Mouse (Mus musculus) common myeloid progenitor, adult 5-6 weeks (primary cell): Measurements from ENCODE around the gene Bicd1. TPM values are rescaled to one million over a fixed set of nuclear protein-coding genes. Genes with fewer than 3 reads are reported as not detected.

ENCODE experiments used
- ATAC-seq: replicated peaks from 2 replicates; pipeline ENCODE4 v1.8.0; 2016; ENCODE audit warnings: low read depth, mild to moderate bottlenecking, moderate TSS enrichment, inconsistent platforms; ENCODE audit not compliant: poor library complexity, severe bottlenecking
- total RNA-seq: library from RNA; stranded (forward); fragments of 200-1000, 187-1606 nt; gene quantifications from 2 replicates; pipeline ENCODE4 v1.2.3, GENCODE M21; 2017

Bicd1 gene
- total RNA-seq, 1 experiment from 2014 or later, result 13.7 TPM

DNA sequence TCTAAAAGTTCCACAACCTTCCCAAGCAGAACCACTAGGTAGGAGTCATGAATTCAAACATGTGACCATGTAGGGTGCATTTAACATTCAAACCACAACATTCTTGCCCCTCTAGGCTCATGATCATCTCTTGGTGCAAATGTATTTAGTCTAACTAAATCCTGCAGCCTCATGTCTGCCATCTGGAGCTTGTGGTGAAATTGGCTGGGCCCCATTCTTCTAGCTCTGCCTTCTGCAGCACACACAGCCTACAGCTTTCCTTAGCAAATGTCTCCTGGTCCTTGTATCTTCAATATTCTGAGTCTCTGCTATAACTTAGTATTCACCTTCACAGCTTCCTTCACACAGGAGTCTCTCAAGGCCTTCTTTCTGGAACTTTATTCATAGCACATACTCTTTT is 87.2 kb downstream of the Bicd1 start:
- no peak for ATAC-seq

DNA sequence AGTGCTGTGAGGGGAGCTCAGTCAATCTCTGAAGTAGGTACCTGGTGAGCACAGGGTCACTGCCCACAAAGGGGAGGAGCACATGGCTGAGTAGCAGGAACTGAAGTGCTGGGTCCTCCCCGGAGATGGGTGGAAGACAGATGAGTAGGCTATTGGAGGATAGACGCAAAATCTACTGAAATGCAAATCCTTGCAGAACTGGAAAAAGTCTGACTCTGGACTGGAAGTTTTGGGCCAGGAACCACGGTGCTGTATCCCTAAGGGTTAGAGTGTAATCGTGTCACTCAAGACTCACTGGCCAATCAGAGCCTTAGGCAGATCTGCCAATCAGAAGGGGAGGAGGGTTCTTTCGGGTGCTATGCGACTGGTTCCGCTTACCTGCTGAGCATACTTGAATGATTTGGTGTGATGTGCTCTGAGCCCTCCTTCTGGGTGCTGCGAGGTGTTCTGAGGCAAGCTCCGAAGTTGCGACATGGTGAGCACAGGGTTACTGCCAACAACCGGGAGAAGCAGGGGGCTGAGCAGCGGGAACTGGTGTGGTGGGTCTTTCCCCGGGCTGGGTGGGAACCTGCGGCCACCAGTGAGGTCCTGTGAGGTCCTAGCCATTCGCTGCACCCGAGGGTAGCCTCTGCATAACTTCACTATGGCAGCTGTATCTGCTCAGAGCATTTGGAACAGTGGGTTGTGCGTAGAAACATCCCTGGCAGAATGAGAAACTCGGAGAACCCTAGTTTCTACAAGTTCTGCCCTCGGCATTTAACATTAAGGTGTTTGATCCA is 157.2 kb downstream of the Bicd1 start:
- peak; percentile 97 for ATAC-seq

DNA sequence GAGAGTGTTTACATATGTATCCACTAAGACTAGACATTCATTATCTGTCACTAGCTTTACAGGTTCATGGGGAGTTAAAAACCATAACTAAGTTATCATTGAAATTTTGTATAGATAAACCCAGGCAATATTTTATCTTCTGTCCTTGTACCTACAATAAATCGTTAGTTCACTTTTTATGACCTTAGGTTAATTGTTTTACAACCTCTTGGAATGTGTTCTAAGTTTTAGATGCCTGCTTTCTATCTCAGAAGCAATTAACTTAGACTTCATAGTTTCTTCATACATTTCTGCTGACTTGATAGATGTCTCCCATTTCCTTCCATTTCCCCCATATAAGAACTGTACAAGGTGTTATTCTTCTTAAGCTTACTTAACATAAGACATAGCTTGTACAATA is 158.5 kb downstream of the Bicd1 start:
- no peak for ATAC-seq

DNA sequence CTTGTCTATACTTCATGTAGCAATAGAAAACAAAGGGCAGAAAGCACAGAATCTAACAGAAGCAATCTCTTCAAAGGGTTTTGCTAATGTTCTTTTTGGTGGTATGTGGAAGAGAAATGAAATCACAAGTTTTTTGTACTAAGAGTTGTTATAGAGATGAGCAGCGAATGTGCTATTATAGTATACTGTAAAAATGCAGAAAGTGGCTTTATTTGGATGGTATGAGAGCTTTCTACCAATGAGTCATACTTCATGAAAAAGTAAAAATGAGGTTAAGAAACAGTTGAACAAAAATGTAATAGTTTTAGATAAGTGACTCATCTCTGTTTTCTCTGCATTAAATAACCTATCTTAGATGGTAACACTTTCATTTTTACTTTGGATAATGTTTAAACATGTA is 165.6 kb downstream of the Bicd1 start:
- no peak for ATAC-seq

DNA sequence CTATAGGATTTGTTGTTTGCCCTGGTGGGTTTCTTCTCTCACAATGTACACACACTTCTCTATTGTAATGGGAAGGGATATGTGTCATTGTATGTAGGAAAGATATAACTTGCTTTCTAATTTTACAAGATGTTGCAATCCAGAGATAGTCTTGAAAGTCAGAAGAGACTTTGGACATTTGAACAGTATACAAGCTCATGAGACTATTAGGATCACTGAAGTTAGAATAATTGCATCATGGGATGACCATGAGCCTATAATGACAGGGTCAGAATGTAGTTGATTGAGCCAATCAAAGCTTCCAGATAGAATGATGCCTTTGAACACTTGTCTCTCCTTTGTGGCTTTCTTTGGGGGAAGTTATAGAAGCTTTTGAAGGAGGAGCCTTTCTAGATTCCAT is 171.4 kb downstream of the Bicd1 start:
- ATAC-seq, result no peak

DNA sequence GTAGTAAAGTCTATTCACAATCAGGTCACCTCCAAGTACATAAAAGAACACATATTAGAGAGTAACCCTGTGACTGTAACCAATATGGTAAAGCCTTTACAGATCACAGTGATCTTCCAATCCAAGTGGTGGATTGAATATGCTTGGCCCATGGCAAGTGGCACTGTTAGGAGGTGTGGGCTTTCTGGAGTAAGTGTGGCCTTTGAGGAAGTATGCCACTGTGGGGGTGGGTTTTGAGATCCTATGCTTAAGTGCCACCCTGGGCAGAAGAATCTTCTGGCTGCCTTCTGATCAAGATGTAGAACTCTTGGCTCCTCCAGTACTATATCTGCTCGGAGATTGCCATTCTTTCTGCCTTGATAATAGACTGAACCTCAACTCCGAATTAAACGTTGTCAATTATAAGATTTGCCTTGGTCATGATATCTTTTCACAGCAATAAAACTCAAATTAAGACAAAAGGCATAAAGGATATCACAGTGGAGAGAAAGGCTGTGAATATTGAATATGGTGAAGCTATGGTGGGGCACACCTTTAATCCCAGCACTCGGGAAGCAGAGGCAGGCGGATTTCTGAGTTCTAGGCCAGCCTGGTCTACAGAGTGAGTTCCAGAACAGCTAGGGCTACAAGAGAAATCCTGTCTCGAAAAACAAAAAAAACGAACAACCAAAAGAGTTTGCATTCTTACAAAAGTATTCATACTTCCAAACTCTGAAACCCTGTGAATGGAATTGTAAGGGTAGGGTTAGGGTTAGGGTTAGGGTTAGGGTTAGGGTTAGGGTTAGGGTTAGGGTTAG is 177.2 kb downstream of the Bicd1 start:
- no peak for ATAC-seq

Other genes starting within 250 kb of the Bicd1 start
- gene Amn1, start 220.2 kb upstream of the Bicd1 start, total RNA-seq, result 13.2 and 13.7 TPM in 2 replicates
- 70.1 and 72.9 TPM in 2 replicates for gene Resf1, start 99.5 kb upstream of the Bicd1 start, total RNA-seq